Mouse (Mus musculus): ENCODE data around the gene Olfr1564. TPM values are rescaled to one million over a fixed set of nuclear protein-coding genes. Genes with fewer than 3 reads are reported as not detected.
"Not testable (repeated sequence)": the region's sequence is repeated elsewhere in the genome, so short reads cannot be mapped to it uniquely, and the experiment has no call there.

Olfr1564 gene
- polyA plus RNA-seq (2015; fragmentation: Nextera tagmentation; extraction: Ambion mirVana) = not detected in 2 replicates

DNA sequence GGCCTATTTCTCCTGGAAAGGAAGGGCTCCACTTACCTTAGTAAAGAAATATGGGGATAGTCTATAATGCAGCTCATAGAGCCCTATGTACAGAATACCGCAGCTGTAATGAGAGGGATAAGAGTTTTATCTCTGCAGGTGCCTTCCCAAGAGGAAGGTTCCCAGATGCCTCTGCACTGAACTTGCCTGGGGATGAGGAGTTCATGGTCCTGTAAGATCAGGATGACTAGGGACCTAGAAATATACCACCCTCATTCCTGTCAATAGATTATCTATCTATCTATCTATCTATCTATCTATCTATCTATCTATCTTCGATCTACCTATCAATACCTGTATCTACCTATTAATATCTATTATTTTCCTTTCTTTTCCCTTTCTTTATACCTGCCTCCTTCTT is at the start of gene Olfr1564:
Olfr1564 (minus strand) TSS at position 101 of the 400 bp plus-strand sequence.
- no peaks in the 10 kb centered on the region for H3K27me3 ChIP-seq (ENCODE audit: control insufficient read depth, insufficient read depth, low read length)
- ATAC-seq (ENCODE audit: insufficient read depth, low FRiP score) = no peak
- H3K9me3 ChIP-seq (replicated peaks; ENCODE audit: control insufficient read depth, low read length) = no peaks in the 10 kb centered on the region
- H3K27ac ChIP-seq (ENCODE audit: low read length) = no peak within 1 kb of the TSS
- H3K4me3 ChIP-seq (replicated peaks; ENCODE audit: low read length) = no peak within 1 kb of the TSS
- no peaks in the 10 kb centered on the region for H3K4me1 ChIP-seq (ENCODE audit: control insufficient read depth, insufficient read depth, low read length)
- H3K4me2 ChIP-seq (ENCODE audit: low read depth, low read length) = no peak within 1 kb of the TSS
- H3K36me3 ChIP-seq (ENCODE audit: control insufficient read depth, insufficient read depth, low read length) = no peaks in the 10 kb centered on the region
- 82% methylated on average over 2 of the region's 2 CpGs for WGBS
- H3K9ac ChIP-seq (ENCODE audit: low read length) = no peak within 1 kb of the TSS

DNA sequence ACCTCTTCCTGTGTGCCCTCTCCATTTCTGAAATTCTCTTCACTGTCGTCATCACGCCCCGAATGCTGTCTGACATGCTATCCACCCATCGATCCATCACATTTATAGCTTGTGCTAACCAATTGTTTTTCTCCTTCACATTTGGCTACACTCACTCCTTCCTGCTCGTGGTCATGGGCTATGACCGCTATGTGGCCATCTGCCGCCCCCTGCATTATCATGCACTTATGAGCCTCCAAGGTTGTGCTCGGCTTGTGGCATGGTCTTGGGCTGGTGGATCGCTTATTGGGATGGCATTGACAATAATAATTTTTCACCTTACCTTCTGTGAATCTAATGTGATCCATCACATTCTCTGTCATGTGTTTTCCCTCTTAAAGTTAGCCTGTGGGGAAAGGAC is 47.4 kb upstream of the Olfr1564 start:
- H3K4me1 ChIP-seq (ENCODE audit: control insufficient read depth, insufficient read depth, low read length) = no peaks in the 10 kb centered on the region
- H3K27me3 ChIP-seq (ENCODE audit: control insufficient read depth, insufficient read depth, low read length) = no peaks in the 10 kb centered on the region
- no peaks in the 10 kb centered on the region for H3K36me3 ChIP-seq (ENCODE audit: control insufficient read depth, insufficient read depth, low read length)
- no peak overlapping the region for H3K27ac ChIP-seq (ENCODE audit: low read length)
- no peak overlapping the region for H3K4me3 ChIP-seq (replicated peaks; ENCODE audit: low read length)
- 86% methylated on average over 9 of the region's 9 CpGs for WGBS
- no peak overlapping the region for H3K9ac ChIP-seq (ENCODE audit: low read length)
- H3K4me2 ChIP-seq (ENCODE audit: low read depth, low read length) = no peak overlapping the region
- ATAC-seq (ENCODE audit: insufficient read depth, low FRiP score) = no peak
- H3K9me3 ChIP-seq (replicated peaks; ENCODE audit: control insufficient read depth, low read length) = no peaks in the 10 kb centered on the region

DNA sequence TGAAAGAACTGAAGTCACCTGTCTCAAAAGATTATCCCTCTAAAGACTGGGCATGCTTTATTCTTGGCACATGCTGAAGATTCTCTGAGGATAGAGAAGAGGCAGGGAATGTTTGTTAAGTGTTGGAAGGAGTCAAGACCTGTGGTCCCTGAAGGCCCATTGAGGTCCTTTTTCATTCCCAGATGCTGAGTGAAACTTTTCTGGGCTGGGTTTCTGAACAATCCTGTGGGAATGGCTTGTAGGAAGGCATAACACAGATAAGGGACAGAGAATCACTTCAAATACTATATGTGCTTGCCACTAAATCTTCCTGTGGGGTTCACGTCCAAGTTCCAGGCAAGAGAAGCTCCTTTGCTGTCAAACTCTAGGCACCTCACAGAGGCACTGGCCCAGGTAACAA is 42.9 kb upstream of the Olfr1564 start, which contains the start of gene Olfr63:
Olfr63 (plus strand) TSS at position 301 of the 400 bp plus-strand sequence.
- H3K4me3 ChIP-seq (replicated peaks; ENCODE audit: low read length) = no peak within 1 kb of the TSS
- 69% methylated on average over 1 of the region's 1 CpGs for WGBS
- ATAC-seq (ENCODE audit: insufficient read depth, low FRiP score) = no peak
- H3K4me1 ChIP-seq (ENCODE audit: control insufficient read depth, insufficient read depth, low read length) = no peaks in the 10 kb centered on the region
- no peak within 1 kb of the TSS for H3K27ac ChIP-seq (ENCODE audit: low read length)
- H3K9ac ChIP-seq (ENCODE audit: low read length) = no peak within 1 kb of the TSS
- no peak within 1 kb of the TSS for H3K4me2 ChIP-seq (ENCODE audit: low read depth, low read length)
- H3K9me3 ChIP-seq (replicated peaks; ENCODE audit: control insufficient read depth, low read length) = no peaks in the 10 kb centered on the region
- H3K36me3 ChIP-seq (ENCODE audit: control insufficient read depth, insufficient read depth, low read length) = no peaks in the 10 kb centered on the region
- H3K27me3 ChIP-seq (ENCODE audit: control insufficient read depth, insufficient read depth, low read length) = no peaks in the 10 kb centered on the region

GRCm38 (mm10) chr17:33255319-33255657 is 33.8 kb upstream of the Olfr1564 start:
- ATAC-seq (ENCODE audit: insufficient read depth, low FRiP score); H3K36me3 ChIP-seq (ENCODE audit: control insufficient read depth, insufficient read depth, low read length); H3K4me2 ChIP-seq (ENCODE audit: low read depth, low read length); H3K9ac ChIP-seq (ENCODE audit: low read length); H3K27ac ChIP-seq (ENCODE audit: low read length); H3K9me3 ChIP-seq (replicated peaks; ENCODE audit: control insufficient read depth, low read length); H3K4me1 ChIP-seq (ENCODE audit: control insufficient read depth, insufficient read depth, low read length); H3K27me3 ChIP-seq (ENCODE audit: control insufficient read depth, insufficient read depth, low read length); H3K4me3 ChIP-seq (replicated peaks; ENCODE audit: low read length): not testable (repeated sequence)
- no CpG with 5 or more reads among the region's 2 CpGs for WGBS

- H3K4me2 ChIP-seq (ENCODE audit: low read depth, low read length) = peak within 1 kb of the TSS; percentile 12; the same call in 1 of the 2 replicates
- H3K4me3 ChIP-seq (replicated peaks; ENCODE audit: low read length); H3K27me3 ChIP-seq (ENCODE audit: control insufficient read depth, insufficient read depth, low read length); H3K4me1 ChIP-seq (ENCODE audit: control insufficient read depth, insufficient read depth, low read length); H3K36me3 ChIP-seq (ENCODE audit: control insufficient read depth, insufficient read depth, low read length); H3K27ac ChIP-seq (ENCODE audit: low read length); H3K9ac ChIP-seq (ENCODE audit: low read length); H3K9me3 ChIP-seq (replicated peaks; ENCODE audit: control insufficient read depth, low read length): not testable (repeated sequence)
- peak; percentile 97 for ATAC-seq (ENCODE audit: insufficient read depth, low FRiP score)
- 23% methylated on average over 1 of the region's 34 CpGs for WGBS
These were observed 33.2 kb upstream of the Olfr1564 start, which contains the start of gene Zfp955a for GRCm38 (mm10) chr17:33254530-33255318. Gene Zfp955a, minus strand, starts transcription at chr17:33255145.

DNA sequence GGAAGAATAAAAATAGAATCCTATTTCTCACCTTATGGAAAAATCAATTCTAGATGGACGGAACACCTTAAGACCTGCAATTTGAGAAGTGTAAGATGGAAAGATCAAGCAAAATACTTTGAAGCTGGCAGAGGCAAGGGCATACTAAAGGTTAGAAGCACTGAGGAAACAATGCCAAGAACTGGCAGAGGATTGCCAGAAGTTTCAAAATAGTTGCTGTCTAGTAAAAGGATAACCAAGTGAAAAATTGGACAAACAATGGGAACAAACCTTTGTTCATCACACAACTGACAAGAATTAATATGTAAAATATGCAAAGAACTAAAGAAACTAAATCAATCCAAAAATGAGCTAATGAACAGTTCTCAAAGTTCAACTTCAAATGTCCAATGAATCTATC is 15.2 kb upstream of the Olfr1564 start:
- H3K27ac ChIP-seq (ENCODE audit: low read length); H3K27me3 ChIP-seq (ENCODE audit: control insufficient read depth, insufficient read depth, low read length); H3K4me3 ChIP-seq (replicated peaks; ENCODE audit: low read length); H3K9ac ChIP-seq (ENCODE audit: low read length); H3K4me2 ChIP-seq (ENCODE audit: low read depth, low read length); ATAC-seq (ENCODE audit: insufficient read depth, low FRiP score); H3K9me3 ChIP-seq (replicated peaks; ENCODE audit: control insufficient read depth, low read length); H3K4me1 ChIP-seq (ENCODE audit: control insufficient read depth, insufficient read depth, low read length): not testable (repeated sequence)
- WGBS = 95% methylated on average over 1 of the region's 1 CpGs
- H3K36me3 ChIP-seq (ENCODE audit: control insufficient read depth, insufficient read depth, low read length) = peaks cover 13% of the 10 kb centered on the region

- H3K4me1 ChIP-seq (ENCODE audit: control insufficient read depth, insufficient read depth, low read length); H3K9ac ChIP-seq (ENCODE audit: low read length); H3K4me2 ChIP-seq (ENCODE audit: low read depth, low read length); H3K9me3 ChIP-seq (replicated peaks; ENCODE audit: control insufficient read depth, low read length); H3K27me3 ChIP-seq (ENCODE audit: control insufficient read depth, insufficient read depth, low read length); H3K36me3 ChIP-seq (ENCODE audit: control insufficient read depth, insufficient read depth, low read length); H3K27ac ChIP-seq (ENCODE audit: low read length); H3K4me3 ChIP-seq (replicated peaks; ENCODE audit: low read length); ATAC-seq (ENCODE audit: insufficient read depth, low FRiP score): not testable (repeated sequence)
- WGBS = no CpG with 5 or more reads among the region's 2 CpGs
These were observed 30.5 kb downstream of the Olfr1564 start, which contains the start of gene Olfr239 for GRCm38 (mm10) chr17:33191002-33191401. Gene Olfr239, plus strand, starts transcription at chr17:33191302.

DNA sequence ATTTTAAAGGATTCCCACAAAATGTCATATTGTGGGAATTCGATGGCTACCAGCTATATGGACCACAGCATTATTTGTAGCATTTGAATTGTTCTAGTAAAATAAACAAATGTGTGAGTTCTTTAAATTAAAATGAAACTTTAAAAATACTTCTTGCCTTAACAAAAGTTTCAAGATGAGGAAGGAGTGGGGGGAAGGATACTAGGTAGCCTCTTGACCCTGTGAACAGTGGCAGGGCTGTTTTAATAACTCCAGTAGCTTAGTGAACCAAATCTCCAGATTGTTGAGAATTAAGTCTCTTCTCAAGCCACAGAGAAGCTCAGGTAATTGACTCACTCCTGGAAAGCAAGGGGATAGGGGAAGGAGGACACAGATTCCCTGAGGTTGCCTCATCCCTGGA is 53.3 kb downstream of the Olfr1564 start, which contains the start of gene Olfr55:
Olfr55 (plus strand) TSS at position 301 of the 400 bp plus-strand sequence.
- ATAC-seq (ENCODE audit: insufficient read depth, low FRiP score); H3K4me1 ChIP-seq (ENCODE audit: control insufficient read depth, insufficient read depth, low read length); H3K27ac ChIP-seq (ENCODE audit: low read length); H3K27me3 ChIP-seq (ENCODE audit: control insufficient read depth, insufficient read depth, low read length); H3K4me3 ChIP-seq (replicated peaks; ENCODE audit: low read length); H3K9ac ChIP-seq (ENCODE audit: low read length); H3K9me3 ChIP-seq (replicated peaks; ENCODE audit: control insufficient read depth, low read length); H3K36me3 ChIP-seq (ENCODE audit: control insufficient read depth, insufficient read depth, low read length); H3K4me2 ChIP-seq (ENCODE audit: low read depth, low read length): not testable (repeated sequence)
- WGBS = 67% methylated on average over 1 of the region's 1 CpGs
